Mouse (Mus musculus) gastrocnemius, adult 2 months (tissue): Measurements from ENCODE around the gene Ryr1. TPM values are rescaled to one million over a fixed set of nuclear protein-coding genes. Genes with fewer than 3 reads are reported as not detected.
"Not testable (repeated sequence)": the region's sequence is repeated elsewhere in the genome, so short reads cannot be mapped to it uniquely, and the experiment has no call there.

Experiments used
- DNase-seq: peaks from one replicate; pipeline ENCODE4 v3.0.0; 2022
- H3K27ac ChIP-seq: fragments of 200-600 bp; 2 replicates; pipeline ENCODE4 v1.8.1; 2022; ENCODE audit warnings: mild to moderate bottlenecking
- H3K4me3 ChIP-seq: fragments of 200-600 bp; 2 replicates; pipeline ENCODE4 v1.8.1; 2022; ENCODE audit warnings: mild to moderate bottlenecking, moderate library complexity
- CTCF ChIP-seq: fragments of 200-600 bp; IDR thresholded peaks from 2 replicates; pipeline ENCODE4 v1.8.1; 2022; ENCODE audit warnings: antibody characterized with exemption, mild to moderate bottlenecking, moderate library complexity
- intact Hi-C: fragments of 180-260 bp; cut with DNase I; formaldehyde crosslinking; loops from one replicate; pipeline ENCODE4 v1.15.1; 2025
- total RNA-seq, 2 experiments: library from RNA; stranded (reverse); gene quantifications; 2 replicates each; pipeline ENCODE4 v1.2.3; 2021

Ryr1 gene
- total RNA-seq, 2 experiments from 2014 or later = 1,499 to 2,077 TPM

GRCm38 (mm10) chr7:29097131-29097530 is 27.8 kb downstream of the Ryr1 start:
- peak; percentile 56 for DNase-seq
- H3K4me3 ChIP-seq = no peak overlapping the region
- intact Hi-C loops = no loop called here
- TF ChIP-seq CTCF = no peak
- 0 out of 2 replicates have a peak overlapping the region, but pooled peaks have one; percentile 8 for H3K27ac ChIP-seq

- intact Hi-C loops = no loop called here
- no peak for DNase-seq
- no peak for TF ChIP-seq CTCF
- Histone ChIP-seq H3K4me3 (no peak overlapping the region), H3K27ac (no peak overlapping the region)
Measured at GRCm38 (mm10) chr7:29088817-29089216, 36.2 kb downstream of the Ryr1 start.

GRCm38 (mm10) chr7:29086902-29087301 is 38.1 kb downstream of the Ryr1 start:
- intact Hi-C loops = no loop called here
- DNase-seq = peak; percentile 34
- TF ChIP-seq CTCF = peak; percentile 17; the same call in 1 of the 2 replicates
- no peak overlapping the region for H3K27ac ChIP-seq
- H3K4me3 ChIP-seq = no peak overlapping the region

GRCm38 (mm10) chr7:29085981-29086380 is 39.0 kb downstream of the Ryr1 start:
- Histone ChIP-seq H3K27ac (no peak overlapping the region), H3K4me3 (no peak overlapping the region)
- DNase-seq = peak; percentile 62
- TF ChIP-seq CTCF = no peak
- intact Hi-C loops = no loop called here

- intact Hi-C loops = loop anchor here (1.0 kb wide), 1 partner anchor 12 kb away; no protein-coding TSS in a partner anchor
- H3K4me3 ChIP-seq = no peak overlapping the region
- TF ChIP-seq CTCF = no peak
- DNase-seq = no peak
- peak overlapping the region; percentile 38; the same call in 1 of the 2 replicates for H3K27ac ChIP-seq
Measured at GRCm38 (mm10) chr7:29084411-29084810, 40.6 kb downstream of the Ryr1 start.

- no peak overlapping the region for H3K4me3 ChIP-seq
- TF ChIP-seq CTCF = no peak
- DNase-seq = no peak
- no peak overlapping the region for H3K27ac ChIP-seq
- intact Hi-C loops = no loop called here
Measured at GRCm38 (mm10) chr7:29079419-29079950, 45.5 kb downstream of the Ryr1 start.

GRCm38 (mm10) chr7:29076977-29077376 is 48.0 kb downstream of the Ryr1 start:
- Histone ChIP-seq H3K27ac (no peak overlapping the region), H3K4me3 (no peak overlapping the region)
- intact Hi-C loops = no loop called here
- DNase-seq = no peak
- no peak for TF ChIP-seq CTCF

GRCm38 (mm10) chr7:29075208-29075607 is 49.8 kb downstream of the Ryr1 start:
- H3K27ac ChIP-seq = no peak overlapping the region
- DNase-seq = no peak
- intact Hi-C loops = no loop called here
- no peak overlapping the region for H3K4me3 ChIP-seq
- no peak for TF ChIP-seq CTCF

GRCm38 (mm10) chr7:29072689-29073088 is 52.3 kb downstream of the Ryr1 start:
- no peak overlapping the region; the same call in 1 of the 2 replicates for H3K27ac ChIP-seq
- intact Hi-C loops = no loop called here
- DNase-seq = peak; percentile 63
- H3K4me3 ChIP-seq = no peak overlapping the region
- peak; percentile 60 for TF ChIP-seq CTCF

- no peak for TF ChIP-seq CTCF
- no peak overlapping the region for H3K27ac ChIP-seq
- no peak for DNase-seq
- intact Hi-C loops = no loop called here
- H3K4me3 ChIP-seq = no peak overlapping the region
Measured at GRCm38 (mm10) chr7:29071169-29071891, 53.6 kb downstream of the Ryr1 start.

- Histone ChIP-seq H3K4me3 (no peak overlapping the region), H3K27ac (no peak overlapping the region)
- DNase-seq = no peak
- TF ChIP-seq CTCF = no peak
- intact Hi-C loops = no loop called here
Measured at GRCm38 (mm10) chr7:29070364-29071168, 54.4 kb downstream of the Ryr1 start.

GRCm38 (mm10) chr7:29067758-29068157 is 57.2 kb downstream of the Ryr1 start:
- DNase-seq = peak; percentile 62

GRCm38 (mm10) chr7:29063476-29063875 is 61.5 kb downstream of the Ryr1 start:
- H3K4me3 ChIP-seq, H3K27ac ChIP-seq, DNase-seq, intact Hi-C loops: not testable (repeated sequence)

More at GRCm38 (mm10) chr7:29067758-29068157, 57.2 kb downstream of the Ryr1 start:
- no peak for TF ChIP-seq CTCF
- Histone ChIP-seq H3K4me3 (no peak overlapping the region), H3K27ac (no peak overlapping the region)
- intact Hi-C loops = no loop called here
